Mouse (Mus musculus) intestine, postnatal 0 days (tissue): ENCODE measurements at regions not wholly inside any gene's neighbourhood (a gene's known extent, or its start where the extent isn't known, plus 50 kb on each side); places are given as distances from the start of the nearest gene placed in this dataset.
"Not testable (repeated sequence)": the region's sequence is repeated elsewhere in the genome, so short reads cannot be mapped to it uniquely, and the experiment has no call there.

ENCODE experiments used
- ATAC-seq: fragments of 200-750 bp; cut with Nextera tagmentation; 2 replicates; pipeline ENCODE4 v1.8.0; 2017; ENCODE audit warnings: mild to moderate bottlenecking, moderate TSS enrichment, moderate library complexity
- H3K27ac ChIP-seq: fragments of 300-500 bp; sonication (generic); 2 replicates; pipeline ENCODE4 v1.5.1; 2014; ENCODE audit warnings: mild to moderate bottlenecking, low read depth, low read length, moderate library complexity
- H3K27me3 ChIP-seq: fragments of 300-500 bp; sonication (generic); replicated peaks from 2 replicates; pipeline ENCODE4 v1.6.1; 2014; ENCODE audit warnings: low read length, mixed read lengths; ENCODE audit not compliant: control insufficient read depth, insufficient read depth
- H3K36me3 ChIP-seq: fragments of 300-500 bp; sonication (generic); 2 replicates; pipeline ENCODE4 v1.6.1; 2014; ENCODE audit warnings: mild to moderate bottlenecking, moderate library complexity; ENCODE audit not compliant: control insufficient read depth, insufficient read depth
- H3K4me1 ChIP-seq: fragments of 300-500 bp; sonication (generic); replicated peaks from 2 replicates; pipeline ENCODE4 v1.6.1; 2014; ENCODE audit warnings: antibody characterized with exemption, low read length, mixed read lengths; ENCODE audit not compliant: control insufficient read depth, insufficient read depth
- H3K4me2 ChIP-seq: fragments of 300-500 bp; sonication (generic); replicated peaks from 2 replicates; pipeline ENCODE4 v1.6.1; 2014; ENCODE audit warnings: low read depth, mild to moderate bottlenecking, moderate library complexity
- H3K4me3 ChIP-seq: fragments of 300-500 bp; sonication (generic); 2 replicates; pipeline ENCODE4 v1.5.1; 2014; ENCODE audit warnings: low read depth, low read length
- H3K9ac ChIP-seq: fragments of 300-500 bp; sonication (generic); 2 replicates; pipeline ENCODE4 v1.6.1; 2014; ENCODE audit warnings: mild to moderate bottlenecking, low read depth, low read length
- H3K9me3 ChIP-seq: fragments of 300-500 bp; sonication (generic); 2 replicates; pipeline ENCODE4 v1.6.1; 2016; ENCODE audit warnings: mixed run types; ENCODE audit not compliant: control insufficient read depth
- CTCF ChIP-seq: sonication (generic); IDR thresholded peaks from 2 replicates; pipeline ENCODE4 v1.5.1; 2016; ENCODE audit warnings: low read depth, mild to moderate bottlenecking, control low read depth, antibody characterized with exemption, moderate library complexity
- WGBS: fragments of 180-500 bp; shearing (Covaris S2); extraction: QIAGEN DNeasy Blood & Tissue Kit; methylation state at CpG from one replicate; pipeline ENCODE4 v1.1.7; 2014; 5-methylcytosine and 5-hydroxymethylcytosine counted together

DNA sequence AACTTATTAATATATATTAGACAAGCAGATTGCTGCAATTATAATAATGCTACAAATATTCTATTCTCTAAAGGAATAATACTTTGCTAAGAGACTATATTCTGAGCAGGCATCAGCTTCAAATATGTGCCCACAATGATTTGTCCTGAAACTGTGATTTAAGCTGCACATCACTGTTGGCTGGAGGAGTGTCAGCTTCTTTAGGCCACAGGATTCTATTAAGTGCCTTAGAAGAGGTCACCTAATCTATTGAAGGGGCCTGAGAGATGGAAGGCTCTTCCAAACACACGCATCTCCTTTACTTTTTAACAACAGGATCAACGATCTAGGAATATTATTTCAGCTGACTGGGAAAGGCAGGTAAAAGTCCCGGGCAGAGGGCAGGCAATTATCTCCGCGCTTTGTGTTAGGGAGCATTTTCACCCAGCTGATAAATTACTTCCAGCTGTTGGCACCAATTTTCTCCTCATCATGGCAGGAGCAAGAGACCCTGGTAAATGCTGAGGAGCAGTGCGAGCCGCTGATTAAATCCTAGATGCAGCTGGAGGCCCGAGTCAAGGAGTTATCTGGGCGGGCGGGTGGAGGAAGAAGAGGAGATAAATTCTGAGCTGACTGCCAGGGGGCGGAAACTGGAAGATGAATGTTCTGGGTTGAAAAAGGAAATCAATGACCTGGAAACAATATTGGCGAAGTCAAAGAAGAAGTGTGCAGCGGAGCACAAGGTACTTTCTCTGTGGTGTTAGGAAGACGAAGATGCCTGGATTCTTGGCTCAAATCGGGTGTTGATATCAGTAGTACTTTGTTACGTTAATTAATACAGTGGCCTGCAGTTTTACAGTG is 290.9 kb upstream of the Ift57 start:
- ATAC-seq = no peak
- Histone ChIP-seq H3K4me3 (no peak overlapping the region), H3K27ac (no peak overlapping the region), H3K27me3 (no peaks in the 10 kb centered on the region), H3K4me2 (no peak overlapping the region), H3K9ac (no peak overlapping the region), H3K36me3 (no peaks in the 10 kb centered on the region), H3K4me1 (no peaks in the 10 kb centered on the region), H3K9me3 (no peaks in the 10 kb centered on the region)
- WGBS = 53% methylated on average over 16 of the region's 16 CpGs
- TF ChIP-seq CTCF = no peak

DNA sequence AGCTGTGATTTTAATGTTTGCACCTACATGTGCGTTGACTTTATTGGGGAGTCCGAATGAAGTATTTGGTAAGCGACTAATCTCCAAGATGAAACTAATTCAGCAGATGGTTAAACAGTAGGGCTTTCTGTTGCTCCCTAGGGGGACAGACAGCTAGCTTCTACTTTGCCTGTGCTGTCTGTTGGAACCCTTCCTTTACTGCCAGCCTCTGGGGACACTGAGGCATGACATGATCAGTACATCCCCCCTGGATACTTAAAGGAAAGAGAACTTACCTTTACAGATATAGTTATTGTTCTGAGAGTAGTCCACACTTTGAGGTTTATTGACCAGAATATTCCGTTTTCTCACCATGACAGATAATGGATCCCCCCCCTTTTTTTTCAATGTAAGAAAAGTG is 289.8 kb upstream of the Ift57 start:
- no peaks in the 10 kb centered on the region for H3K27me3 ChIP-seq
- H3K4me3 ChIP-seq = no peak overlapping the region
- H3K36me3 ChIP-seq = no peaks in the 10 kb centered on the region
- H3K4me2 ChIP-seq = no peak overlapping the region
- H3K9me3 ChIP-seq = no peaks in the 10 kb centered on the region
- WGBS = 88% methylated on average over 4 of the region's 4 CpGs
- ATAC-seq = no peak
- no peaks in the 10 kb centered on the region for H3K4me1 ChIP-seq
- no peak overlapping the region for H3K9ac ChIP-seq
- no peak overlapping the region for H3K27ac ChIP-seq
- no peak for TF ChIP-seq CTCF

DNA sequence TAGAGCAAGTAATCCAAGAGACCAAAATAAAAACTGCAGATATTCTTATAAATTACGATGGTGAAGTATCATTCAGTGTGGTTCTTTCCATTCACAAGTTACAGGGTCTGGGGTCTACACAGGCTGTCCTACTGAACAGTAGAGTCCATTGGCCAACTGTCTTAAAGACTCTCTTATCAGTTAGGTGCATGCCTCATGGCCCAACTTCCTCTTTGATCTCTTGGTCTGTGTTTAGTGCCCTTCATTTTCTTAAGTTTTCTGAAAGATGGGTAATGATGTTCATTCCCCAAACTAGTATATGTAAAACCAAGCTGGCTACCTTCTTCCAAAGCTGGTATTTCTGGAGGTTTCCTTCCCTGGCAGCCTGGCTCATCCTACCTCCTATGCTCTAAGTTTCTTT is 268.7 kb upstream of the Ift57 start:
- Histone ChIP-seq H3K4me3 (no peak overlapping the region), H3K9ac (no peak overlapping the region), H3K27me3 (no peaks in the 10 kb centered on the region), H3K27ac (no peak overlapping the region), H3K4me2 (no peak overlapping the region), H3K4me1 (no peaks in the 10 kb centered on the region), H3K9me3 (no peaks in the 10 kb centered on the region), H3K36me3 (no peaks in the 10 kb centered on the region)
- WGBS = 90% methylated on average over 1 of the region's 1 CpGs
- ATAC-seq = no peak
- no peak for TF ChIP-seq CTCF

DNA sequence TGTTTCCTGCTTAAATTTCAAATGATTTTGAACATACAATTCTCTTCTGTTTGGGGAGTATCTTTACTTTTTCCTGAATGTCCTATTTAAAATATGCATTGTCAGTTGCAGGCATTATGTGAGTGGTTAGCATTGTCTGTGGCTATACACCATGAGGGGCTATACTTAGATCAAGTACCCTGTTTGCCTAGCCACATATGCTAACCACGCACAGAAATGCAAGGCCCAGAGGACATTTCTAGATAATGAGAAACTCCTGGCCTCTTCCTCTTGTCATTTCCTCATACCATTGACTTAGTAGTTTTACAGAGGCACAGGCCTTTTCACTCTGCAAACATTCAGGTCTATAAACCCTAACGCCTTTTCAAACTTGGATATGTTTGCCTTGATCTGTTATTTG is 267.1 kb upstream of the Ift57 start:
- Histone ChIP-seq H3K27me3 (no peaks in the 10 kb centered on the region), H3K4me2 (no peak overlapping the region), H3K9me3 (no peaks in the 10 kb centered on the region), H3K36me3 (no peaks in the 10 kb centered on the region), H3K4me3 (no peak overlapping the region), H3K9ac (no peak overlapping the region), H3K4me1 (no peaks in the 10 kb centered on the region), H3K27ac (no peak overlapping the region)
- WGBS = 24% methylated on average over 2 of the region's 2 CpGs
- TF ChIP-seq CTCF = no peak
- ATAC-seq = no peak

DNA sequence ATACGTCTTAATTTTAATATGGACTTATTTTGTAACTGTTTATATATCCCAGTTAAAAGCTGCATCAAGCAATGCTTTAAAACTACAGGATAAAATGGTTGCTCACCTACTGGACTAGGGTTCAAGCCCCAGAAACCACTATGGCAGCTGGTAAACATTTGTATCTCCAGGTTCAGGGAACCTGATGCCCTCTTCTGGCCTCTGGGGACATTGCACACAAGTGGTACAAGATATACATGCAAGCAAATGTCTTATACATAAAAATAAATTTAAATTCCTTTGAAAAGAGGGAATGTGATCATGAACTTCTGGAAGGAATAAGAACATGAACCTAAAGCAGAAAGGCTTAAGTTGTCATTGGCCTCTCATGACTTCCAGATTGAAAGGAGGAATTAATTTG is 257.8 kb upstream of the Ift57 start:
- WGBS = 84% methylated on average over 1 of the region's 1 CpGs
- ATAC-seq = no peak
- no peak overlapping the region for H3K27ac ChIP-seq
- no peaks in the 10 kb centered on the region for H3K36me3 ChIP-seq
- H3K4me2 ChIP-seq = no peak overlapping the region
- H3K27me3 ChIP-seq = no peaks in the 10 kb centered on the region
- H3K4me1 ChIP-seq = no peaks in the 10 kb centered on the region
- H3K4me3 ChIP-seq = no peak overlapping the region
- no peak overlapping the region for H3K9ac ChIP-seq
- H3K9me3 ChIP-seq = no peaks in the 10 kb centered on the region
- peak; percentile 55 for TF ChIP-seq CTCF

DNA sequence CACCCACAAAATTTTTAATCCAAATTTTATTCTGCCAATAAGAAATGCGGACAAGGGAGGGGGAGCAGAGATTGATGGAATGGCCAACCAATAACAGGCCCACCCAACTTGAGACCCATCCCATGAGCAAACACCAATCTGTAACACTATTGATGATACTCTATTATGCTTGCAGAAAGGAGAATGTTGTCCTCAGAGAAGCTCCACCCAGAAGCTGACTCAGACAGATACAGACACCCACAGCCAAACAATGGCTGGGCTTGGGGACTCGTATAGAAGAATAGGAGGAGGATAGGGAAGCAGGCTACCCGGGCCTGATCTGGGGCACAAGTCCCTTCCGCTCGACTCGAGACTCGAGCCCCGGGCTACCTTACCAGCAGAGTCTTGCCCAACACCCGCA is 251.7 kb upstream of the Ift57 start:
- not testable (repeated sequence) for H3K27ac ChIP-seq, H3K4me3 ChIP-seq, ATAC-seq, H3K27me3 ChIP-seq, H3K4me1 ChIP-seq, H3K9me3 ChIP-seq, H3K9ac ChIP-seq, H3K36me3 ChIP-seq, H3K4me2 ChIP-seq
- 89% methylated on average over 8 of the region's 9 CpGs for WGBS
